Mouse (Mus musculus) spleen, adult 2 months (tissue): ENCODE measurements around the gene Zbtb26.

Experiments used
- CTCF ChIP-seq: fragments of 200-500 bp; IDR thresholded peaks from 2 replicates; pipeline ENCODE4 v1.5.1; 2011; ENCODE audit warnings: mild to moderate bottlenecking, inconsistent platforms; ENCODE audit not compliant: insufficient read depth, insufficient read length, insufficient replicate concordance; ENCODE audit errors: extremely low read depth
- POLR2A ChIP-seq: fragments of 200-500 bp; IDR thresholded peaks from 2 replicates; pipeline ENCODE4 v1.6.1; 2011; ENCODE audit warnings: low read depth, low read length, inconsistent platforms

DNA sequence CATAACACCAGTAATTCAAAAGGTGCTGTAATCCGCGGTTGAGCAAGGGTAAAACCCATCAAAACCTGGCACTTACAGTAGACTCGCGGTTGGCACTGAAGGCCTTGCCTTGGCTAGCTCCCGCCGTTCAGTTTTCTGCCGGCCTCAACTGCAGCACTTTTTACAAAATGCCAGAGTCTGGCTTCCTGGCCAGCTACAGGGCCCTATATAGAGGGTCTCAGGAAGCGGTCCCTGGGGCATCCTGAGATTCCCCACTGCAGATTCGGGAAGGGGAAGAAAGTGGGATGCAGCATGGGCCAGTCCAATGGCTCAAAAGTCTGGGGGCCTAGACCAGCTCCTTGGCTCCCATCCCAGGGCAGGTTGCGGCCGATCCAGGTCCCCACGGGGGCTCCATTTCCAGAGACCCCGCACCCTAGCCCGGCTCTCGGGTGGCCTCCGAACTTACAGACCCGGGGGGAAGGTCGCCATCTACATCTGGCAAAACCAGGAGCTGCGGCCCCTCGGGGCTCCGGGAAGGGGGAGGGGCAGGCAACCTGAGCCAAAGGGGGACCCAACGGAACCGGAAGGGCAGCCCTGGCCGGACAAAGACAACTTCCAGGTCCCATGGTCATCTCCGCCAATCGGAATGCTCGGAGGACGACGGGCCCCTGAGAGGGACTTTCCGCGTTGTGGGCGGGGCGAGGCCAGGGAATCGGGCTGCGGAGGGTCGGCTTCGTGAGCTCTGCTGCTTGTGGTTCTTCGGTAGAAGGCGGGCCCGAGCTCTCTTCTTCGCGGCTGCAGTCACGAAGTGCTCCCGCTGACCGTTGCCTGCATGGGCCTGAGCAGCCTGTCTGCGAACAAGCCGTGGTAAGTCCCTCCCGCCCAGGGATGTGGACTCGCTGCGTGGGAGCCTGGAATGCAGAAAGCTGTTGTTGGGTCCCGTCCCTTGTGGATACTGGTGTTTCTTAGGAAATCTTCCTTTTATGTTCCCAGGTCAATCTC, at the start of gene Zbtb26, which contains the start of the genes Zbtb6 and Rabgap1:
- TF ChIP-seq CTCF (no peak), POLR2A (peak; percentile 57; the same call in 1 of the 2 replicates)
